Mouse (Mus musculus) heart, adult 2 months (tissue): ENCODE measurements around the gene Tmem247.

ENCODE experiments used
- EP300 ChIP-seq: fragments of 200-500 bp; IDR thresholded peaks from 2 replicates; pipeline ENCODE4 v1.6.1; 2011; ENCODE audit warnings: low read depth, low read length, control low read depth; ENCODE audit not compliant: insufficient read depth
- POLR2A ChIP-seq: fragments of 200-500 bp; IDR thresholded peaks from 2 replicates; pipeline ENCODE4 v1.6.1; 2011; ENCODE audit warnings: mild to moderate bottlenecking, low read depth, low read length, control low read depth; ENCODE audit not compliant: insufficient read depth

- no peak for TF ChIP-seq EP300
- no peak for TF ChIP-seq POLR2A
Observed at GRCm38 (mm10) chr17:86964041-86964440, 46.9 kb downstream of the Tmem247 start.
